Mouse (Mus musculus): ENCODE results near the gene Angel1. TPM values are rescaled to one million over a fixed set of nuclear protein-coding genes. Genes with fewer than 3 reads are reported as not detected.

The Angel1 gene
- polyA plus RNA-seq, 1 experiment from 2014 or later: 10.0 TPM

GRCm38 (mm10) chr12:86651301-86651860 is 74.9 kb downstream of the Angel1 start:
- Histone ChIP-seq H3K4me1 (ENCODE audit: control insufficient read depth, insufficient read depth, low read length) (0 out of 2 replicates have a peak, but pooled peaks cover 2% of the 10 kb centered on the region), H3K9ac (replicated peaks; ENCODE audit: low read depth, low read length) (no peak overlapping the region), H3K27ac (ENCODE audit: low read depth, low read length) (no peak overlapping the region), H3K36me3 (ENCODE audit: control insufficient read depth, insufficient read depth, low read length) (no peaks in the 10 kb centered on the region), H3K9me3 (ENCODE audit: control insufficient read depth, low read length) (no peaks in the 10 kb centered on the region), H3K4me2 (ENCODE audit: low read depth, low read length) (no peak overlapping the region), H3K4me3 (ENCODE audit: low read depth, low read length) (no peak overlapping the region), H3K27me3 (ENCODE audit: control insufficient read depth, insufficient read depth, low read length) (no peaks in the 10 kb centered on the region)
- WGBS: 87% methylated on average over 8 of the region's 8 CpGs
- no peak for ATAC-seq (ENCODE audit: low read depth)

Other genes with a start within 250 kb of the Angel1 start
- 24.7 and 30.2 TPM in 2 replicates for gene Vash1, start 47.8 kb downstream of the Angel1 start, polyA plus RNA-seq (2014; fragmentation: Nextera tagmentation; extraction: Ambion mirVana)
- not detected in 2 replicates for gene Lrrc74a, start 7.9 kb upstream of the Angel1 start, polyA plus RNA-seq (2014; fragmentation: Nextera tagmentation; extraction: Ambion mirVana)
- gene Irf2bpl, start 158.3 kb upstream of the Angel1 start, polyA plus RNA-seq (2014; fragmentation: Nextera tagmentation; extraction: Ambion mirVana): 47.6 and 58.3 TPM in 2 replicates
- 51.7 and 54.2 TPM in 2 replicates for gene Cipc, start 220.6 kb upstream of the Angel1 start, polyA plus RNA-seq (2014; fragmentation: Nextera tagmentation; extraction: Ambion mirVana)

All from neural tube, embryonic 14.5 days (tissue).